Mouse (Mus musculus): ENCODE data around the gene Mdp1. TPM values are rescaled to one million over a fixed set of nuclear protein-coding genes. Genes with fewer than 3 reads are reported as not detected.
A peak's percentile ranks its signal among the peaks of the same experiment; 100 is the strongest.

Gene Mdp1
- polyA plus RNA-seq, 1 experiment from 2014 or later: 61.9 TPM

- H3K4me2 ChIP-seq (ENCODE audit: low read depth, low read length, severe bottlenecking): no peak within 1 kb of the TSS
- no peaks in the 10 kb centered on the region for H3K9me3 ChIP-seq (ENCODE audit: control insufficient read depth, low read length)
- DNase-seq (ENCODE audit: low spot score) (no peak), ATAC-seq (replicated peaks; ENCODE audit: low FRiP score) (no peak)
- peaks cover 17% of the 10 kb centered on the region for H3K36me3 ChIP-seq (ENCODE audit: control insufficient read depth, insufficient read depth, low read length)
- no peaks in the 10 kb centered on the region for H3K27me3 ChIP-seq (ENCODE audit: control insufficient read depth, insufficient read depth, low read length)
- H3K4me1 ChIP-seq (replicated peaks; ENCODE audit: control insufficient read depth, insufficient read depth, low read length): peaks cover 9% of the 10 kb centered on the region
- H3K4me3 ChIP-seq (ENCODE audit: low read depth, low read length): no peak within 1 kb of the TSS
- WGBS: 94% methylated on average over 9 of the region's 9 CpGs
- no peak within 1 kb of the TSS for H3K27ac ChIP-seq (ENCODE audit: low read depth, low read length)
- H3K9ac ChIP-seq (ENCODE audit: low read length): no peak within 1 kb of the TSS
These were observed 22.5 kb downstream of the Mdp1 start, which contains the start of gene Gm49378 for GRCm38 (mm10) chr14:55637795-55638194. TSS of gene Gm49378 (minus strand) at chr14:55637895.

GRCm38 (mm10) chr14:55635523-55636007 lies 24.7 kb downstream of the Mdp1 start, which contains the start of gene Ipo4:
TSS of gene Ipo4 (minus strand) at chr14:55635957.
- Histone ChIP-seq H3K36me3 (ENCODE audit: control insufficient read depth, insufficient read depth, low read length) (peaks cover 15% of the 10 kb centered on the region), H3K9ac (ENCODE audit: low read length) (peak within 1 kb of the TSS; percentile 77), H3K4me1 (replicated peaks; ENCODE audit: control insufficient read depth, insufficient read depth, low read length) (peaks cover 3% of the 10 kb centered on the region; the same call in 1 of the 2 replicates), H3K9me3 (ENCODE audit: control insufficient read depth, low read length) (no peaks in the 10 kb centered on the region), H3K27ac (ENCODE audit: low read depth, low read length) (peak within 1 kb of the TSS; percentile 53), H3K4me2 (ENCODE audit: low read depth, low read length, severe bottlenecking) (peak within 1 kb of the TSS; percentile 93), H3K27me3 (ENCODE audit: control insufficient read depth, insufficient read depth, low read length) (no peaks in the 10 kb centered on the region), H3K4me3 (ENCODE audit: low read depth, low read length) (peak within 1 kb of the TSS; percentile 64)
- ATAC-seq (replicated peaks; ENCODE audit: low FRiP score) (peak; percentile 86), DNase-seq (ENCODE audit: low spot score) (peak; percentile 92)
- WGBS: 3% methylated on average over 33 of the region's 33 CpGs

- peak overlapping the region; percentile 53 for H3K27ac ChIP-seq (ENCODE audit: low read depth, low read length)
- H3K4me3 ChIP-seq (ENCODE audit: low read depth, low read length): peak overlapping the region; percentile 64
- H3K36me3 ChIP-seq (ENCODE audit: control insufficient read depth, insufficient read depth, low read length): peaks cover 10% of the 10 kb centered on the region
- H3K9me3 ChIP-seq (ENCODE audit: control insufficient read depth, low read length): no peaks in the 10 kb centered on the region
- peak overlapping the region; percentile 93 for H3K4me2 ChIP-seq (ENCODE audit: low read depth, low read length, severe bottlenecking)
- H3K4me1 ChIP-seq (replicated peaks; ENCODE audit: control insufficient read depth, insufficient read depth, low read length): peaks cover 3% of the 10 kb centered on the region; the same call in 1 of the 2 replicates
- DNase-seq (ENCODE audit: low spot score) (no peak), ATAC-seq (replicated peaks; ENCODE audit: low FRiP score) (no peak; the same call in 1 of the 2 replicates)
- peak overlapping the region; percentile 77 for H3K9ac ChIP-seq (ENCODE audit: low read length)
- 3% methylated on average over 23 of the region's 23 CpGs for WGBS
- H3K27me3 ChIP-seq (ENCODE audit: control insufficient read depth, insufficient read depth, low read length): no peaks in the 10 kb centered on the region
These were observed 25.3 kb downstream of the Mdp1 start for GRCm38 (mm10) chr14:55634874-55635522.

GRCm38 (mm10) chr14:55629312-55629711 lies 31.0 kb downstream of the Mdp1 start:
- no peak overlapping the region for H3K4me2 ChIP-seq (ENCODE audit: low read depth, low read length, severe bottlenecking)
- H3K9me3 ChIP-seq (ENCODE audit: control insufficient read depth, low read length): no peaks in the 10 kb centered on the region
- no peak for ATAC-seq (replicated peaks; ENCODE audit: low FRiP score)
- H3K27me3 ChIP-seq (ENCODE audit: control insufficient read depth, insufficient read depth, low read length): no peaks in the 10 kb centered on the region
- no peak overlapping the region for H3K9ac ChIP-seq (ENCODE audit: low read length)
- no peak overlapping the region for H3K27ac ChIP-seq (ENCODE audit: low read depth, low read length)
- DNase-seq (ENCODE audit: low spot score): peak; percentile 69
- no peak overlapping the region for H3K4me3 ChIP-seq (ENCODE audit: low read depth, low read length)
- H3K36me3 ChIP-seq (ENCODE audit: control insufficient read depth, insufficient read depth, low read length): peaks cover 22% of the 10 kb centered on the region; the same call in 1 of the 2 replicates
- H3K4me1 ChIP-seq (replicated peaks; ENCODE audit: control insufficient read depth, insufficient read depth, low read length): no peaks in the 10 kb centered on the region
- WGBS: 61% methylated on average over 5 of the region's 5 CpGs

- H3K27me3 ChIP-seq (ENCODE audit: control insufficient read depth, insufficient read depth, low read length): no peaks in the 10 kb centered on the region
- no peak overlapping the region for H3K4me3 ChIP-seq (ENCODE audit: low read depth, low read length)
- no peak overlapping the region for H3K4me2 ChIP-seq (ENCODE audit: low read depth, low read length, severe bottlenecking)
- ATAC-seq (replicated peaks; ENCODE audit: low FRiP score) (no peak), DNase-seq (ENCODE audit: low spot score) (no peak)
- H3K36me3 ChIP-seq (ENCODE audit: control insufficient read depth, insufficient read depth, low read length): peaks cover 22% of the 10 kb centered on the region; the same call in 1 of the 2 replicates
- H3K9me3 ChIP-seq (ENCODE audit: control insufficient read depth, low read length): no peaks in the 10 kb centered on the region
- H3K9ac ChIP-seq (ENCODE audit: low read length): no peak overlapping the region
- 94% methylated on average over 27 of the region's 27 CpGs for WGBS
- H3K27ac ChIP-seq (ENCODE audit: low read depth, low read length): no peak overlapping the region
- H3K4me1 ChIP-seq (replicated peaks; ENCODE audit: control insufficient read depth, insufficient read depth, low read length): no peaks in the 10 kb centered on the region
These were observed 32.1 kb downstream of the Mdp1 start for GRCm38 (mm10) chr14:55628077-55628827.

- H3K4me1 ChIP-seq (replicated peaks; ENCODE audit: control insufficient read depth, insufficient read depth, low read length): peaks cover 3% of the 10 kb centered on the region; the same call in 1 of the 2 replicates
- no peak for ATAC-seq (replicated peaks; ENCODE audit: low FRiP score)
- H3K9ac ChIP-seq (ENCODE audit: low read length): peak overlapping the region; percentile 8; the same call in 1 of the 2 replicates
- 54% methylated on average over 22 of the region's 22 CpGs for WGBS
- peak overlapping the region; percentile 31; the same call in 1 of the 2 replicates for H3K4me2 ChIP-seq (ENCODE audit: low read depth, low read length, severe bottlenecking)
- DNase-seq (ENCODE audit: low spot score): no peak
- no peaks in the 10 kb centered on the region for H3K36me3 ChIP-seq (ENCODE audit: control insufficient read depth, insufficient read depth, low read length)
- H3K9me3 ChIP-seq (ENCODE audit: control insufficient read depth, low read length): no peaks in the 10 kb centered on the region
- H3K27ac ChIP-seq (ENCODE audit: low read depth, low read length): no peak overlapping the region
- H3K27me3 ChIP-seq (ENCODE audit: control insufficient read depth, insufficient read depth, low read length): no peaks in the 10 kb centered on the region
- H3K4me3 ChIP-seq (ENCODE audit: low read depth, low read length): peak overlapping the region; percentile 12
These were observed 41.7 kb downstream of the Mdp1 start for GRCm38 (mm10) chr14:55618486-55619195.

- peaks cover 3% of the 10 kb centered on the region; the same call in 1 of the 2 replicates for H3K4me1 ChIP-seq (replicated peaks; ENCODE audit: control insufficient read depth, insufficient read depth, low read length)
- no peaks in the 10 kb centered on the region for H3K36me3 ChIP-seq (ENCODE audit: control insufficient read depth, insufficient read depth, low read length)
- H3K27ac ChIP-seq (ENCODE audit: low read depth, low read length): no peak within 1 kb of the TSS
- peak within 1 kb of the TSS; percentile 8; the same call in 1 of the 2 replicates for H3K9ac ChIP-seq (ENCODE audit: low read length)
- H3K27me3 ChIP-seq (ENCODE audit: control insufficient read depth, insufficient read depth, low read length): no peaks in the 10 kb centered on the region
- no peaks in the 10 kb centered on the region for H3K9me3 ChIP-seq (ENCODE audit: control insufficient read depth, low read length)
- 16% methylated on average over 21 of the region's 21 CpGs for WGBS
- peak within 1 kb of the TSS; percentile 31; the same call in 1 of the 2 replicates for H3K4me2 ChIP-seq (ENCODE audit: low read depth, low read length, severe bottlenecking)
- peak; percentile 62 for DNase-seq (ENCODE audit: low spot score)
- peak; percentile 67 for ATAC-seq (replicated peaks; ENCODE audit: low FRiP score)
- peak within 1 kb of the TSS; percentile 12 for H3K4me3 ChIP-seq (ENCODE audit: low read depth, low read length)
These were observed 42.5 kb downstream of the Mdp1 start, which contains the start of gene Rec8 for GRCm38 (mm10) chr14:55617822-55618221. TSS of gene Rec8 (plus strand) at chr14:55618037.

- 84% methylated on average over 2 of the region's 2 CpGs for WGBS
- Histone ChIP-seq H3K27me3 (ENCODE audit: control insufficient read depth, insufficient read depth, low read length) (no peaks in the 10 kb centered on the region), H3K36me3 (ENCODE audit: control insufficient read depth, insufficient read depth, low read length) (no peaks in the 10 kb centered on the region), H3K9ac (ENCODE audit: low read length) (no peak overlapping the region), H3K4me3 (ENCODE audit: low read depth, low read length) (no peak overlapping the region), H3K27ac (ENCODE audit: low read depth, low read length) (no peak overlapping the region), H3K4me1 (replicated peaks; ENCODE audit: control insufficient read depth, insufficient read depth, low read length) (peaks cover 3% of the 10 kb centered on the region; the same call in 1 of the 2 replicates), H3K9me3 (ENCODE audit: control insufficient read depth, low read length) (no peaks in the 10 kb centered on the region), H3K4me2 (ENCODE audit: low read depth, low read length, severe bottlenecking) (no peak overlapping the region)
- DNase-seq (ENCODE audit: low spot score) (no peak), ATAC-seq (replicated peaks; ENCODE audit: low FRiP score) (no peak)
These were observed 43.5 kb downstream of the Mdp1 start for GRCm38 (mm10) chr14:55616844-55617243.
